Mouse (Mus musculus) CD4-positive, CD25-positive, alpha-beta regulatory T cell, adult 2 months (primary cell): Measurements from ENCODE around the gene Wnk4.

Experiments used
- DNase-seq: peaks from one replicate; pipeline ENCODE4 v3.0.0-alpha.2; 2012; ENCODE audit warnings: low read depth, low spot score

Gene Wnk4

DNA sequence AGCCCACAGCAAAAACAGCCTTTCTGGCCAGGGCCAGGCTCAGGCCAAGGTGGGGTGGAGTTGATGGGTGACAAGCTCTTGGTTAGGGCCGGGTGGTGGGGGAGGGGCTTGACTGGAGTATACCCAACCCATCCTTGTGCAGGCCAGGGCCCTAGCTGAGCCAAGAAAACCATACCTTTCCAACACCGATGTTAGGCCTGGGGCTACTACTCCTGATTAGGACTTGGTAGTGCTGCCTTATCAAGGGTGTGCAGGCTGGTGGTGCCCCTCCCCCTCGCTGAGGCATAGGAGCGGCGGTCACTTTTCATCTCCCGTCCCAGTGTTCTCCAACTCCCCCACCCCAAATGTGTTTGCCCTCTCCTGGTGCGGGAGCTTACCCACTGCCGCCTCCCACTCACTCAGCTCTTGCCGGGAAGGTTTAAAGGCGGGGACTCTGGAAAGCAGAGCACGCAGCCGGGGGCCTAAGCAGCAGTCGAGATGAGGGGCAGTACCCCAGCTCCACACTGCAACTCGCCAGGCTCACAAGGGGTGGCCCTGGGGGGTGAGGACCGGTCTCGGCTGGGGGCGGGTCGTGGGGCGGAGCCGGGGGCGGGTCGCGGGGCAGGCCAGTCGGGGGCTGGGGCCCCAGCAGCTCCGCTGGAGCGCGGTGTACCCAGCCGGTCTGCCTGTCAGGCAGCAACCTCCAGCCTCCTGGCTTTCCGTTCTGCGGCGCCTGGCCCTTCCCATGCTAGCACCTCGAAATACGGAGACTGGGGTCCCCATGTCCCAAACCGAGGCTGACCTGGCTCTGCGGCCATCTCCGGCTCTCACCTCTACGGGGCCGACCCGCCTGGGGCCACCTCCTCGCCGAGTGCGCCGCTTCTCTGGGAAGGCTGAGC, at the start of gene Wnk4:
Gene Wnk4, plus strand, starts transcription at position 620 of the 878 bp plus-strand sequence.
- peak; percentile 53 for DNase-seq

- DNase-seq, result peak; percentile 85
These were observed 48.4 kb upstream of the Wnk4 start for GRCm38 (mm10) chr11:101211970-101212369.

GRCm38 (mm10) chr11:101216936-101217335, 43.4 kb upstream of the Wnk4 start:
- DNase-seq, result no peak

- peak; percentile 29 for DNase-seq
These were observed 41.8 kb upstream of the Wnk4 start for GRCm38 (mm10) chr11:101218436-101219055.

DNA sequence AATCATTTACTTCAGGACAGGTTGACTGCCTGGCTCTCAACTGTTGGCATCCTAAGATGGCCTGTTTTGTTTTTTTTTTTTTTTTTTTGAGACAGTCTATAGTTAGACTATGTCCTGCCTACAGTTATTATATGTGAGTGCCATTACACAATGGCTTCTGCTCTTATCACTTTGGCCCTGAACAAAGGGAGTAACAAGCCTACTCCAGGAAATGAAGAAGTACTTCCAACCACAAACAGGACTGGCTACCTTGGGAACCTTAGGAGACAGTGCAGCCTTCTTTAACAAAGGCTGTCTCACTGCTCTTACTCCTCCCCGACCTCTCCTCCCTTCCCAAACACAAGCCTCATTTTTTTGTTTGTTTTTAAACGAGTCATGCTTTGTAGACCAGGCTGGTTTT, 39.5 kb upstream of the Wnk4 start:
- DNase-seq, result no peak

- DNase-seq, result no peak
These were observed 38.9 kb upstream of the Wnk4 start for GRCm38 (mm10) chr11:101221306-101221986.

DNA sequence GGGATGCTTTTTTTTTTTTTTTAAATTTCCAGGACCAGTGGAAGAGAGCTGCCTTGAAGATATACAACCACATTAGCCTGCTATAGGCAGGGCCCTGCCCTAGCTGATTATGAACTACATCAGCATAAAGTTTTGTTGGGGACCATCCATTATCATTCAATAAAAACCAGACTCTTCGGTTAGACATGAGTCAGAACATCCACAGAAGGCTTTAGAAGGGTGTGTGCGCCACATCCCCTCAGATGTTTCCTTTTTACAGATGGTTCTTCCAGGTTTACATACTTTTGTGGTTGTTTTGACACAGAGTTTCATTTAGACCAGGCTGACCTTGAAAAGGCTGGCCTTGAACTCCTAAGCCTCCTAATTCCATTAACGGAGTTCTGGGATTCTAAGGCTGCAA, 36.0 kb upstream of the Wnk4 start:
- no peak for DNase-seq

- no peak for DNase-seq
These were observed 34.9 kb upstream of the Wnk4 start for GRCm38 (mm10) chr11:101225331-101226064.

GRCm38 (mm10) chr11:101226065-101226701, 34.2 kb upstream of the Wnk4 start, which contains the start of gene Ezh1:
TSS of gene Ezh1 (minus strand) at chr11:101226463.
- DNase-seq, result peak; percentile 95

DNA sequence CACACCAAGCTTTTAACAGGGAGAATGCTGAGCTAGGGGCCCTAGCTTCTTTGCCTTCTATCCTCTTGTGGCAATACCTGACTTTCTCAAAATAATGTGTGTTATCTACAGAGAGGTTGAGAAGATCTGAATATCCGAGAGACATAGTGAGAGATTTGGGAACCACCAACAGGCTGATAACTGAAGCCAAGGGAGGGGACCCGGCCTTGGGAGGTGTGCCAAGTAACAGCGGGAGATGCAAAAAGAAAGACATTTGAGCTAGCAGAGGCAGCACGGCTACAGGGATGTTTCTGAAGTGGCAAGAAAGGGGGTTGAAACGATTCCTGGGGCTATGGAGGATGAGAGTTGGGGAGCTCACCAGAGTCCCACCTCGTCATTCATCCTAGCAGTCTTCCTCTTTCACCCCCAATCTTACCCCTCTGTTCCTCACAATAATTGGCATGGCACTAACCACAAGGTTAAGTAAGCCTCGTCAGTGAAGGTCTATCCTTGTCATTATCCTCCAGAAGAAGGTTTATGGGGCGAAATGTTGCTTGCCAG, 30.9 kb upstream of the Wnk4 start:
- no peak for DNase-seq

- no peak for DNase-seq
These were observed 30.3 kb upstream of the Wnk4 start for GRCm38 (mm10) chr11:101230061-101230511.

GRCm38 (mm10) chr11:101230526-101230925, 29.8 kb upstream of the Wnk4 start:
- DNase-seq, result no peak

DNA sequence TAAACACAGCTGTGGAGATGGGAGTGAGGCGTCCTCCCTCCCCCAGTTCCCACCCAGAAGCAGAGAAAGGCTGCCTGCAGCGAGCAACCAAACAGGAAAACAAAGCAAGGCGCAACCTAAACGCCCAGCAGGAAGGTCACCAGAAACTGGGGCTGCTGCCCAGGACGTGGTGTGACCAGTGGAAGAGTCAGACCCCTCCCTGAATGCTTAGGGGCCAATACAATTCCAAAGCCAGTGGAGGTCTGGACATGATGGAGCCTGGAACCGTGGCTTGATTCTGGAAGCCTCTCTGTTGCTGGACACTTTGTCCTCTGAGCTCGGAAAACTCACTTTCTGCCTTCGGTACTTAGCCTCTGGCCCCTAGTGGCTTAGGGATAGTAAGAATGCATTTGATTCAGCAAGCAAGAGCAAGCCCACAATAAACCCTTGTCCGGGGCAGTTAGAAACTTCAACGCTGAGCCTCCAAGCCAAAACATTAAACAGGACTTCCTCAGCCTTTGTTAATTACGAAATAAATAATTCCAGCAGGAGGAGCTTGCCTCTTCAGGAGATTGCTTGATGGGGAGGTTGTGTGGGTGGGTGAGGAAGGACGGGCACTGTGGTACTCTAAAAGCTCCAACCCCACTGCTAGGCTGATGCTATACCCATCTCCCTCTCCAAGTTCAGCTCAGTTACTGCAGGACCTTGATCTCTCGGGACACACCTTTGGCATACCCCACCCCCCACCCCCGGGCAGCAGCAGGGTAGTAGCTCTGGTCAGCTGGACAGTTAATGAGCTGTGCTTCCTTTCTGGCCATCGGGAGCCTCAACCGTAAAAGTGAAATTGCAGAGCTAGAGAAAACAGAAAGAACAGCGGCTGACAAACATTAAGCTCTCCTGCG, 29.1 kb upstream of the Wnk4 start:
- DNase-seq, result no peak

- no peak for DNase-seq
These were observed 28.1 kb upstream of the Wnk4 start for GRCm38 (mm10) chr11:101232010-101232839.

DNA sequence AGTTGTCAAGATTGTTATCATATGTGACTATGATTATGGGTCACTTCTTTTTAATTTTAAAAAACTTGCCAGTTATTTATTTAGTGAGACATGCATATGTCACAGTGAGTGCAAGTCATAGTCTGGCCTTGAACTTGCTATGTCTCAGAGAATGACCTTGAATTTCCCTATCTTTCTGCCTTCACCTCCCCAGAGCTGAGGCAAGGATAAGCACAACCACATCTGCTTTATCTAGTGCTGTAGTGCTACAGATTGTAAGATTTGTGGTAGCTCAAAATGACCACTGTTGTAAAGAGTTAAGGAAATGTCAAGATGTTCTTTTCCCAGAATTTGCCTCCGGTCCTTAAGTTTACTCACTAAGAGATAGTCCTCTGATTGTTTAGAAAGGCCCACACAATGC, 27.1 kb upstream of the Wnk4 start:
- no peak for DNase-seq

DNA sequence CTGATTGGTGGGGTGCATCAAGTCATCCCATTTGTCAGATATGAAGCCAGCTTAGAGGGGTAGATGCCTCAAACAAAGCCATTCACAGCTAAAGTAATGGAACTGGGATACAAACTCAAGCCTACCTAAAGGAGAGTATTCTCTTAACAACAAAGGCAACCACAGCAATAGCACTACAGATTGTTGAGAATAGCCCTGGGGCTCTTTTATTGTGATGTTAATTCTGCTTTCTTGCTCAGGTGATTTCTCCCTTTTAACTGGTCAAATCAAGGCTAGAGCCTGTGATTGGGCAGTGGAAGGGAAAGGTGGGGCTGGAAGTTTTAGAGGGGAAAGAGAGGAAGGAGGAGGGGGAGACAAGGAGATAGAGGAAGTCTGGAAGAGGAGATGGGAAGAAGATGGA, 26.2 kb upstream of the Wnk4 start:
- no peak for DNase-seq

DNA sequence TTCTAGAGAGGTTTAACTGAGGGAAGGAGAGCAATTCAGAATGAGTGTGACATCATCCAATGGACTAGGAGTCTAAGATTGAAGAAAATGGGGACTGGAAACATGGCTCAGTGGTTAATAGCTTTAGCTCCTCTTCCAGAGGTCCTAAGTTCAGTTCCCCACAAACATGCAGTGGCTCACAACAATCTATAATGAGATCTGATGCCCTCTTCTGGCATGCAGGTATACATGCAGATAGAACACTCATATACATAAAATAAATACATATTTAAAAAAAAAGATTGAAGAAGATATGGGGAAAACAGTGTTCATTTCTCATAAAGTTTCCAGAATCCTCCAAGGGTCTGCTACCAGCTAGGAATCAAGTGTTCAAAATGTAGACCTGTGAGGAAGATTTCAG, 24.9 kb upstream of the Wnk4 start:
- no peak for DNase-seq

DNA sequence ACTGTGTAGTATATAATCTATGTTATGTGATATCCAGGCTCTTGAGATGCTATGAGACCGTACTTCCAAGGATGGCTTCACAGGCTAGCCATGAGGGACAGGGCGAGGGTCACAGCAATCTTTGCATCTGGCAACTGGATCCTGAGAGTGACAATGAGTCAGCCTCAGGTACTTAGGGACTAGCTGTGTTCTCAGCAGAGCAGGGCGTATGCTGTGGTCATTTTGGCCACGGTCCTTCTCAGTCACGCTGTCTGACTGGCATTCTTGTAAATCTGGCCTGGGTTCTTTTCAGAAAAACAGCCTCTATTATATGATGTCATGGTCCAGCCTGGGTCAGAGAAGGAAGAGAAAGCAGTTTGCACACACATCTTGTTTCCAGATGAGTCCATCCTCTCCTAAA, 23.6 kb upstream of the Wnk4 start:
- DNase-seq, result no peak

DNA sequence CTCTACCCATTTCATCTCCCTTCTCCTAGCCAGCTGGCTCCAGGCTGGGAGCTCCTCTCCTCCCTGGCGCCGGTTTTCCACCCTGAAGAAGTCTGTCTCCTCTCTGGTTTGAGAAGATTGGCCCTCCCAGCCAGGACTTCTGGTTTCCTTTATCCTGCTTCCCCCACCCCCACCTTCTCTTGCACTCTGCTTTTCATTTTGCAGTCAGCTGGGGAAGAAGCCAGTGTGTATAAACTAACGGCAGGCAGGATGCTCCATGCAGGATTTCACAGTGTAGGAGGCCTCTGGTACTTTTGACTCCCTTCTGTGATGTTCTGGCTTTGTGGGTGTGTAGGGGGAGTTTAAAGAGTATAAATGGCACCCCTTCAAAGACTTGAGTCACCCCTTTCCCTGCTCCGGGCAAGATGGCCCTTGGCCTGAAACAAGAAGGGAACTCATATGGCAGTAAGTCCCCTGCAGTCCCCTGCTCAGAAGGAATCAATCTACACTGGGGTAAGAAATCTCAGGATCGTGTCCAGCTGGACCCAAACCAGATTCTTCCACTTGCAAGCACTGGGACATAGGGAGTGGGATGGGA, 22.2 kb upstream of the Wnk4 start:
- no peak for DNase-seq
